Mouse (Mus musculus): ENCODE measurements around the gene Cd81. TPM values are rescaled to one million over a fixed set of nuclear protein-coding genes. Genes with fewer than 3 reads are reported as not detected.

Cd81 gene
- total and polyA plus RNA-seq, 2 experiments = 420 to 625 TPM

GRCm38 (mm10) chr7:143105258-143105897 lies 52.8 kb downstream of the Cd81 start:
- H3K36me3 ChIP-seq (ENCODE audit: control insufficient read depth, insufficient read depth, low read length) = no peaks in the 10 kb centered on the region
- DNase-seq (ENCODE audit: extremely low read depth, low read depth, low spot score) = no peak
- H3K9ac ChIP-seq (ENCODE audit: low read depth, low read length) = no peak overlapping the region
- no peak overlapping the region for H3K4me3 ChIP-seq (ENCODE audit: insufficient read depth, low read depth, low read length)
- no peaks in the 10 kb centered on the region for H3K79me2 ChIP-seq (ENCODE audit: control insufficient read depth, insufficient read depth, low read length)
- 42% methylated on average over 11 of the region's 11 CpGs for whole genome bisulfite sequencing
- H3K27me3 ChIP-seq (ENCODE audit: control insufficient read depth, insufficient read depth, low read length) = no peaks in the 10 kb centered on the region
- no peak overlapping the region for H3K27ac ChIP-seq (replicated peaks; ENCODE audit: insufficient read depth, low read depth, low read length)
- no peaks in the 10 kb centered on the region for H3K4me1 ChIP-seq (ENCODE audit: control insufficient read depth, insufficient read depth, low read length)
- TF ChIP-seq CTCF (IDR thresholded peaks at IDR 0.05; ENCODE audit: low read depth, low read length) (no peak), POLR2A (IDR thresholded peaks at IDR 0.05; ENCODE audit: extremely low read depth, insufficient read depth, low read length) (no peak)

GRCm38 (mm10) chr7:143106062-143106461 lies 53.5 kb downstream of the Cd81 start, which contains the start of gene Kcnq1:
TSS of gene Kcnq1 (plus strand) at chr7:143106362.
- Histone ChIP-seq H3K27me3 (ENCODE audit: control insufficient read depth, insufficient read depth, low read length) (no peaks in the 10 kb centered on the region), H3K9ac (ENCODE audit: low read depth, low read length) (peak within 1 kb of the TSS; percentile 64), H3K79me2 (ENCODE audit: control insufficient read depth, insufficient read depth, low read length) (no peaks in the 10 kb centered on the region), H3K4me3 (ENCODE audit: insufficient read depth, low read depth, low read length) (peak within 1 kb of the TSS; percentile 62), H3K4me1 (ENCODE audit: control insufficient read depth, insufficient read depth, low read length) (no peaks in the 10 kb centered on the region), H3K27ac (replicated peaks; ENCODE audit: insufficient read depth, low read depth, low read length) (no peak within 1 kb of the TSS), H3K36me3 (ENCODE audit: control insufficient read depth, insufficient read depth, low read length) (no peaks in the 10 kb centered on the region)
- TF ChIP-seq CTCF (IDR thresholded peaks at IDR 0.05; ENCODE audit: low read depth, low read length) (no peak), POLR2A (IDR thresholded peaks at IDR 0.05; ENCODE audit: extremely low read depth, insufficient read depth, low read length) (no peak)
- DNase-seq (ENCODE audit: extremely low read depth, low read depth, low spot score) = no peak
- 70% methylated on average over 4 of the region's 4 CpGs for WGBS

- no peaks in the 10 kb centered on the region for H3K27me3 ChIP-seq (ENCODE audit: control insufficient read depth, insufficient read depth, low read length)
- no peaks in the 10 kb centered on the region for H3K4me1 ChIP-seq (ENCODE audit: control insufficient read depth, insufficient read depth, low read length)
- WGBS = 6% methylated on average over 56 of the region's 57 CpGs
- H3K27ac ChIP-seq (replicated peaks; ENCODE audit: insufficient read depth, low read depth, low read length) = no peak overlapping the region
- H3K4me3 ChIP-seq (ENCODE audit: insufficient read depth, low read depth, low read length) = peak overlapping the region; percentile 62
- peak overlapping the region; percentile 64 for H3K9ac ChIP-seq (ENCODE audit: low read depth, low read length)
- no peak for TF ChIP-seq POLR2A (IDR thresholded peaks at IDR 0.05; ENCODE audit: extremely low read depth, insufficient read depth, low read length)
- TF ChIP-seq CTCF (IDR thresholded peaks at IDR 0.05; ENCODE audit: low read depth, low read length) = no peak
- no peaks in the 10 kb centered on the region for H3K79me2 ChIP-seq (ENCODE audit: control insufficient read depth, insufficient read depth, low read length)
- no peak for DNase-seq (ENCODE audit: extremely low read depth, low read depth, low spot score)
- H3K36me3 ChIP-seq (ENCODE audit: control insufficient read depth, insufficient read depth, low read length) = no peaks in the 10 kb centered on the region
Observed at GRCm38 (mm10) chr7:143106672-143107465, 54.3 kb downstream of the Cd81 start.

DNA sequence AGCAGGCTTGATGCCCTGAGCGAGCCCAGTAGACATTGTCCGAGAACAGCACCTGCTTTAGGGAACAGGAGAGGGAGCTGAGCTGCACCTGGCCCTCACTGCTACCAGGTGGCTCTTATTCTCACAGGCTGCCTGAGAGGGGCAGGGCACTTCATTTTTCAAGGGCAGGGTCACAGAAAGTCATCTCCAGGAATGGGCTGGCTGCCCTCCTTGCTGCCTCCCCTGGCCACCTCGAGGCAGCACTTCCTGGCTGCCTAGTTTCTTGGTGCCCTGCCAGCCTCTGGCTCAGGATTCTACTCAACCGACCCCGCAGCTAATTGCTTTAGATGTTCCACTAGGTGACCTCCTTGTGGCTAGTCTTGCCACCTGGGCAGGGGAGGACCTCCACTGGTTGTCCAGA lies 55.7 kb downstream of the Cd81 start:
- DNase-seq (ENCODE audit: extremely low read depth, low read depth, low spot score) = no peak
- H3K27ac ChIP-seq (replicated peaks; ENCODE audit: insufficient read depth, low read depth, low read length) = peak overlapping the region; percentile 20; the same call in 1 of the 2 replicates
- no peaks in the 10 kb centered on the region for H3K27me3 ChIP-seq (ENCODE audit: control insufficient read depth, insufficient read depth, low read length)
- no peak overlapping the region for H3K4me3 ChIP-seq (ENCODE audit: insufficient read depth, low read depth, low read length)
- H3K9ac ChIP-seq (ENCODE audit: low read depth, low read length) = no peak overlapping the region
- no peaks in the 10 kb centered on the region for H3K36me3 ChIP-seq (ENCODE audit: control insufficient read depth, insufficient read depth, low read length)
- no peaks in the 10 kb centered on the region for H3K79me2 ChIP-seq (ENCODE audit: control insufficient read depth, insufficient read depth, low read length)
- no peak for TF ChIP-seq CTCF (IDR thresholded peaks at IDR 0.05; ENCODE audit: low read depth, low read length)
- TF ChIP-seq POLR2A (IDR thresholded peaks at IDR 0.05; ENCODE audit: extremely low read depth, insufficient read depth, low read length) = no peak
- 43% methylated on average over 5 of the region's 5 CpGs for WGBS
- H3K4me1 ChIP-seq (ENCODE audit: control insufficient read depth, insufficient read depth, low read length) = no peaks in the 10 kb centered on the region

GRCm38 (mm10) chr7:143108996-143109660 lies 56.6 kb downstream of the Cd81 start:
- H3K9ac ChIP-seq (ENCODE audit: low read depth, low read length) = 0 out of 2 replicates have a peak overlapping the region, but pooled peaks have one; percentile 0

More at GRCm38 (mm10) chr7:143108996-143109660, 56.6 kb downstream of the Cd81 start:
- no peak for DNase-seq (ENCODE audit: extremely low read depth, low read depth, low spot score)
- TF ChIP-seq CTCF (IDR thresholded peaks at IDR 0.05; ENCODE audit: low read depth, low read length) = no peak
- no peak for TF ChIP-seq POLR2A (IDR thresholded peaks at IDR 0.05; ENCODE audit: extremely low read depth, insufficient read depth, low read length)
- H3K27ac ChIP-seq (replicated peaks; ENCODE audit: insufficient read depth, low read depth, low read length) = peak overlapping the region; percentile 65
- no peaks in the 10 kb centered on the region for H3K36me3 ChIP-seq (ENCODE audit: control insufficient read depth, insufficient read depth, low read length)
- no peaks in the 10 kb centered on the region for H3K79me2 ChIP-seq (ENCODE audit: control insufficient read depth, insufficient read depth, low read length)
- H3K27me3 ChIP-seq (ENCODE audit: control insufficient read depth, insufficient read depth, low read length) = no peaks in the 10 kb centered on the region
- WGBS = 21% methylated on average over 3 of the region's 3 CpGs
- H3K4me3 ChIP-seq (ENCODE audit: insufficient read depth, low read depth, low read length) = no peak overlapping the region
- no peaks in the 10 kb centered on the region for H3K4me1 ChIP-seq (ENCODE audit: control insufficient read depth, insufficient read depth, low read length)

All from liver, adult 2 months (tissue).